Mouse (Mus musculus) stomach, adult 2 months (tissue): Measurements from ENCODE around the gene Zc3hc1. TPM values are rescaled to one million over a fixed set of nuclear protein-coding genes. Genes with fewer than 3 reads are reported as not detected.

Experiments used
- polyA plus RNA-seq: library from polyadenylated mRNA; depleted of rRNA; stranded (reverse); fragments of >200 nt; gene quantifications from 2 replicates; pipeline ENCODE4 v1.2.3, GENCODE M21; 2012; rRNA removed

Zc3hc1 gene
- 6.2 and 6.5 TPM in 2 replicates for polyA plus RNA-seq

GRCm38 (mm10) chr6:30390714-30391697, at the start of gene Zc3hc1:
Gene Zc3hc1 (minus strand): TSS chr6:30391028.

GRCm38 (mm10) chr6:30401308-30402015, 10.6 kb upstream of the Zc3hc1 start, which contains the start of gene Klhdc10:
Gene Klhdc10 (plus strand): TSS chr6:30401868.

Other genes with a start within 250 kb of the Zc3hc1 start
- 43.5 and 68.8 TPM in 2 replicates for gene Ube2h, start 86.5 kb downstream of the Zc3hc1 start, polyA plus RNA-seq
- gene Klhdc10, start 10.8 kb upstream of the Zc3hc1 start, polyA plus RNA-seq = 5.4 and 5.6 TPM in 2 replicates
- gene Tmem209, start 118.8 kb upstream of the Zc3hc1 start, polyA plus RNA-seq = 7.3 and 13.7 TPM in 2 replicates
- not detected in 2 replicates for gene Ssmem1, start 118.8 kb upstream of the Zc3hc1 start, polyA plus RNA-seq
- 0.06 TPM in 1 of 2 replicates, not detected in the other for gene Cpa2, start 150.6 kb upstream of the Zc3hc1 start, polyA plus RNA-seq
- gene Cpa4, start 177.3 kb upstream of the Zc3hc1 start, polyA plus RNA-seq = 4.9 and 6.6 TPM in 2 replicates
- 0.24 TPM in 1 of 2 replicates, not detected in the other for gene Cpa5, start 220.0 kb upstream of the Zc3hc1 start, polyA plus RNA-seq
- 0.22 and 0.45 TPM in 2 replicates for gene Cpa1, start 248.2 kb upstream of the Zc3hc1 start, polyA plus RNA-seq